Mouse (Mus musculus): ENCODE measurements around the gene Cir1. TPM values are rescaled to one million over a fixed set of nuclear protein-coding genes. Genes with fewer than 3 reads are reported as not detected.

The Cir1 gene
- polyA plus RNA-seq, 1 experiment from 2014 or later, result 19.6 TPM

GRCm38 (mm10) chr2:73281048-73281661, 31.3 kb downstream of the Cir1 start:
- ATAC-seq (ENCODE audit: low FRiP score, low TSS enrichment), result no peak
- H3K27ac ChIP-seq (replicated peaks), result no peak overlapping the region
- no peak overlapping the region; the same call in 1 of the 2 replicates for H3K4me3 ChIP-seq (ENCODE audit: low read depth, low read length)
- TF ChIP-seq EP300 (optimal IDR thresholded peaks at IDR 0.05) (no peak), CTCF (IDR thresholded peaks at IDR 0.05; ENCODE audit: low read depth) (no peak)
- no peaks in the 10 kb centered on the region for H3K9me3 ChIP-seq (ENCODE audit: control insufficient read depth, low read length)
- H3K9ac ChIP-seq (ENCODE audit: low read length), result no peak overlapping the region
- 36% methylated on average over 22 of the region's 22 CpGs for WGBS
- no peaks in the 10 kb centered on the region for H3K4me1 ChIP-seq (replicated peaks; ENCODE audit: control insufficient read depth, insufficient read depth)
- peak; percentile 31 for DNase-seq (ENCODE audit: low spot score)
- no peaks in the 10 kb centered on the region for H3K36me3 ChIP-seq (ENCODE audit: control insufficient read depth, insufficient read depth, low read length)
- no peak overlapping the region for H3K4me2 ChIP-seq (replicated peaks; ENCODE audit: low read depth)
- H3K27me3 ChIP-seq (ENCODE audit: control insufficient read depth, insufficient read depth, low read length), result peaks cover 17% of the 10 kb centered on the region; the same call in 1 of the 2 replicates

GRCm38 (mm10) chr2:73280356-73281047, 32.0 kb downstream of the Cir1 start:
- DNase-seq (ENCODE audit: low spot score) (no peak), ATAC-seq (ENCODE audit: low FRiP score, low TSS enrichment) (no peak)
- H3K4me1 ChIP-seq (replicated peaks; ENCODE audit: control insufficient read depth, insufficient read depth), result no peaks in the 10 kb centered on the region
- no peaks in the 10 kb centered on the region for H3K9me3 ChIP-seq (ENCODE audit: control insufficient read depth, low read length)
- H3K9ac ChIP-seq (ENCODE audit: low read length), result no peak overlapping the region
- TF ChIP-seq CTCF (IDR thresholded peaks at IDR 0.05; ENCODE audit: low read depth) (no peak), EP300 (optimal IDR thresholded peaks at IDR 0.05) (no peak)
- 10% methylated on average over 33 of the region's 33 CpGs for WGBS
- 0 out of 2 replicates have a peak overlapping the region, but pooled peaks have one; percentile 14 for H3K4me3 ChIP-seq (ENCODE audit: low read depth, low read length)
- H3K36me3 ChIP-seq (ENCODE audit: control insufficient read depth, insufficient read depth, low read length), result no peaks in the 10 kb centered on the region
- H3K27ac ChIP-seq (replicated peaks), result no peak overlapping the region
- H3K27me3 ChIP-seq (ENCODE audit: control insufficient read depth, insufficient read depth, low read length), result peaks cover 17% of the 10 kb centered on the region; the same call in 1 of the 2 replicates
- no peak overlapping the region for H3K4me2 ChIP-seq (replicated peaks; ENCODE audit: low read depth)

- DNase-seq (ENCODE audit: low spot score) (no peak), ATAC-seq (ENCODE audit: low FRiP score, low TSS enrichment) (0 out of 2 replicates have a peak, but pooled peaks have one; percentile 16)
- Histone ChIP-seq H3K4me3 (ENCODE audit: low read depth, low read length) (peak overlapping the region; percentile 8; the same call in 1 of the 2 replicates), H3K27me3 (ENCODE audit: control insufficient read depth, insufficient read depth, low read length) (peaks cover 17% of the 10 kb centered on the region; the same call in 1 of the 2 replicates), H3K9ac (ENCODE audit: low read length) (no peak overlapping the region), H3K4me2 (replicated peaks; ENCODE audit: low read depth) (no peak overlapping the region; the same call in 1 of the 2 replicates), H3K9me3 (ENCODE audit: control insufficient read depth, low read length) (no peaks in the 10 kb centered on the region), H3K27ac (replicated peaks) (no peak overlapping the region), H3K4me1 (replicated peaks; ENCODE audit: control insufficient read depth, insufficient read depth) (no peaks in the 10 kb centered on the region), H3K36me3 (ENCODE audit: control insufficient read depth, insufficient read depth, low read length) (no peaks in the 10 kb centered on the region)
- 3% methylated on average over 28 of the region's 31 CpGs for WGBS
- TF ChIP-seq EP300 (optimal IDR thresholded peaks at IDR 0.05) (no peak), CTCF (IDR thresholded peaks at IDR 0.05; ENCODE audit: low read depth) (no peak)
Observed at GRCm38 (mm10) chr2:73279271-73280038, 33.0 kb downstream of the Cir1 start.

- DNase-seq (ENCODE audit: low spot score) (no peak), ATAC-seq (ENCODE audit: low FRiP score, low TSS enrichment) (0 out of 2 replicates have a peak, but pooled peaks have one; percentile 13)
- peaks cover 17% of the 10 kb centered on the region; the same call in 1 of the 2 replicates for H3K27me3 ChIP-seq (ENCODE audit: control insufficient read depth, insufficient read depth, low read length)
- H3K4me2 ChIP-seq (replicated peaks; ENCODE audit: low read depth), result peak overlapping the region; percentile 25; the same call in 1 of the 2 replicates
- no peak overlapping the region for H3K9ac ChIP-seq (ENCODE audit: low read length)
- TF ChIP-seq EP300 (optimal IDR thresholded peaks at IDR 0.05) (no peak), CTCF (IDR thresholded peaks at IDR 0.05; ENCODE audit: low read depth) (no peak)
- H3K4me1 ChIP-seq (replicated peaks; ENCODE audit: control insufficient read depth, insufficient read depth), result no peaks in the 10 kb centered on the region
- no peaks in the 10 kb centered on the region for H3K9me3 ChIP-seq (ENCODE audit: control insufficient read depth, low read length)
- H3K36me3 ChIP-seq (ENCODE audit: control insufficient read depth, insufficient read depth, low read length), result no peaks in the 10 kb centered on the region
- peak overlapping the region; percentile 8 for H3K4me3 ChIP-seq (ENCODE audit: low read depth, low read length)
- 3% methylated on average over 17 of the region's 17 CpGs for WGBS
- no peak overlapping the region for H3K27ac ChIP-seq (replicated peaks)
Observed at GRCm38 (mm10) chr2:73278869-73279268, 33.6 kb downstream of the Cir1 start.

- Histone ChIP-seq H3K36me3 (ENCODE audit: control insufficient read depth, insufficient read depth, low read length) (no peaks in the 10 kb centered on the region), H3K27me3 (ENCODE audit: control insufficient read depth, insufficient read depth, low read length) (peaks cover 21% of the 10 kb centered on the region; the same call in 1 of the 2 replicates), H3K9ac (ENCODE audit: low read length) (no peak overlapping the region), H3K4me1 (replicated peaks; ENCODE audit: control insufficient read depth, insufficient read depth) (0 out of 2 replicates have a peak, but pooled peaks cover under 1% of the 10 kb centered on the region), H3K4me2 (replicated peaks; ENCODE audit: low read depth) (0 out of 2 replicates have a peak overlapping the region, but pooled peaks have one; percentile 25), H3K4me3 (ENCODE audit: low read depth, low read length) (peak overlapping the region; percentile 8; the same call in 1 of the 2 replicates), H3K27ac (replicated peaks) (no peak overlapping the region), H3K9me3 (ENCODE audit: control insufficient read depth, low read length) (no peaks in the 10 kb centered on the region)
- peak; percentile 91 for DNase-seq (ENCODE audit: low spot score)
- WGBS, result 3% methylated on average over 20 of the region's 20 CpGs
- no peak for TF ChIP-seq EP300 (optimal IDR thresholded peaks at IDR 0.05)
- TF ChIP-seq CTCF (IDR thresholded peaks at IDR 0.05; ENCODE audit: low read depth), result peak; percentile 97
- peak; percentile 80 for ATAC-seq (ENCODE audit: low FRiP score, low TSS enrichment)
Observed at GRCm38 (mm10) chr2:73278131-73278854, 34.2 kb downstream of the Cir1 start.
